Mouse (Mus musculus) C2C12 (cell line): Measurements from ENCODE around the gene Aagab. TPM values are rescaled to one million over a fixed set of nuclear protein-coding genes. Genes with fewer than 3 reads are reported as not detected.

ENCODE experiments used
- H3K27me3 ChIP-seq: one replicate; pipeline ENCODE4 v1.6.1; 2011; ENCODE audit not compliant: control insufficient read depth, insufficient read depth, insufficient read length
- H3K36me3 ChIP-seq: one replicate; pipeline ENCODE4 v1.6.1; 2011; ENCODE audit not compliant: control insufficient read depth, insufficient read depth
- H3K4me3 ChIP-seq: one replicate; pipeline ENCODE4 v1.5.1; 2011; ENCODE audit warnings: mild to moderate bottlenecking, control low read depth; ENCODE audit not compliant: poor library complexity, insufficient read depth, severe bottlenecking
- H3K79me2 ChIP-seq: one replicate; pipeline ENCODE4 v1.6.1; 2011; ENCODE audit not compliant: control insufficient read depth, insufficient read depth
- H3K79me3 ChIP-seq: one replicate; pipeline ENCODE4 v1.6.1; 2011; ENCODE audit warnings: low read depth, control low read depth
- H3ac ChIP-seq: one replicate; pipeline ENCODE3; 2011; ENCODE audit warnings: low read depth; ENCODE audit not compliant: control insufficient read depth, insufficient read length
- CEBPB ChIP-seq: IDR thresholded peaks from one replicate; pipeline ENCODE4 v1.6.1; 2011; ENCODE audit warnings: low read depth, mild to moderate bottlenecking, control low read depth, moderate library complexity
- CTCF ChIP-seq: IDR thresholded peaks from one replicate; pipeline ENCODE4 v1.5.1; 2011; ENCODE audit not compliant: control insufficient read depth, insufficient read depth, insufficient read length
- FOSL1 ChIP-seq: IDR thresholded peaks from one replicate; pipeline ENCODE4 v1.8.0; 2011; ENCODE audit warnings: mild to moderate bottlenecking, low read length; ENCODE audit not compliant: poor library complexity, insufficient read depth, severe bottlenecking
- MAX ChIP-seq: IDR thresholded peaks from one replicate; pipeline ENCODE4 v1.6.1; 2011; ENCODE audit warnings: mild to moderate bottlenecking, control low read depth
- MYOD1 ChIP-seq: IDR thresholded peaks from one replicate; pipeline ENCODE4 v1.6.1; 2011; ENCODE audit warnings: low read depth; ENCODE audit not compliant: control insufficient read depth, insufficient read length
- MYOG ChIP-seq: IDR thresholded peaks from one replicate; pipeline ENCODE4 v1.6.1; 2011; ENCODE audit not compliant: control insufficient read depth, insufficient read length; ENCODE audit errors: extremely low read depth
- USF1 ChIP-seq: IDR thresholded peaks from one replicate; pipeline ENCODE4 v1.6.1; 2011; ENCODE audit warnings: low read depth, mild to moderate bottlenecking, control low read depth, moderate library complexity
- polyA plus RNA-seq: library from polyadenylated mRNA; unstranded; fragments of >200 nt; fragmentation: generic; extraction: Trizol; gene quantifications from one replicate; pipeline ENCODE4 v1.2.1, GENCODE M21; 2012; ENCODE audit warnings: missing spikeins

Gene Aagab
- polyA plus RNA-seq, 1 experiment: 9.1 TPM

DNA sequence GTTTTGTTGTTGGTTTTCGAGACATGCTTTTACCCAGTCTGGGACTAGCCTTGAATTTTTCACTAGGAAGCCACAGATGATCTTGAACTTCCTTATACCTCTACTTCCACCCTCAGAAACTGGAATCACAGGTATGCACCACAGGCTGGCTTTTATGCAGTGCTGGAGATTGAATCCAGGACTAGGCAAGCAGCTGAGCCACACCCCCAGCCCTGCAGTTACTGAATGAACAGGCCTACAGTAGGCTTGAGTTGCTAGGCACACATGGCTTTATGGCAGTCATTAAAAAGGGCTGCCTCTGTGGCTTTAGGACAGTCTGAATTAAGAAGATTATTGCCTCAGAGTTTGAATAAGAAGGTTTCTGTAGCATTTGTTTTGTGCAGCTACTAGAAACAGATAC is 7.4 kb upstream of the Aagab start:
- H3K79me3 ChIP-seq: no peaks in the 10 kb centered on the region
- TF ChIP-seq FOSL1: no peak
- TF ChIP-seq MYOG: no peak
- no peak for TF ChIP-seq CEBPB
- TF ChIP-seq USF1: no peak
- no peak for TF ChIP-seq CTCF
- TF ChIP-seq MAX: no peak
- no peak for TF ChIP-seq MYOD1
- no peaks in the 10 kb centered on the region for H3K79me2 ChIP-seq
- H3K4me3 ChIP-seq: no peak overlapping the region
- no peaks in the 10 kb centered on the region for H3K36me3 ChIP-seq
- peaks cover 4% of the 10 kb centered on the region for H3K27me3 ChIP-seq
- no peak overlapping the region for H3ac ChIP-seq

DNA sequence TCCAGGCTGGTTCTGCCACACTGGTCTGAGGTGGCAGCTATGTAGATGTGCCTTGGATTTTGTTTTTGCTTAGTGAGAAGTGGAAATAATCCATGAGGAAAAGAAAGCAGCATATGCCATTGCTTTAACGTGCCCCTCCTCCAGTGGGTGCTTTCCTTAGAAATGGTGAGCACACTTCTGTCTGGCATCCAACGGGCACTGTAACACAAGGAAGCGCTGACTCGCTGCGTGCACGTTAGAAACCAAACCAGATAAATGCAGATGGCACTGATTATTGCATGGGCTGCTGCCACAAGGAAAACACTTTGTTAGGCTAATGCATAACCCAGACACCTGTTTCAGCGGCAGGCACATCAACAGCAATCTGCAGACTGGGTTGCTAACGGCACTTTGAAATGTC is 6.8 kb upstream of the Aagab start:
- no peak for TF ChIP-seq MYOD1
- TF ChIP-seq FOSL1: no peak
- TF ChIP-seq USF1: no peak
- TF ChIP-seq CEBPB: no peak
- no peak for TF ChIP-seq MAX
- TF ChIP-seq MYOG: no peak
- TF ChIP-seq CTCF: no peak
- Histone ChIP-seq H3K4me3 (no peak overlapping the region), H3K79me3 (no peaks in the 10 kb centered on the region), H3K27me3 (peaks cover 4% of the 10 kb centered on the region), H3ac (no peak overlapping the region), H3K36me3 (no peaks in the 10 kb centered on the region), H3K79me2 (no peaks in the 10 kb centered on the region)

DNA sequence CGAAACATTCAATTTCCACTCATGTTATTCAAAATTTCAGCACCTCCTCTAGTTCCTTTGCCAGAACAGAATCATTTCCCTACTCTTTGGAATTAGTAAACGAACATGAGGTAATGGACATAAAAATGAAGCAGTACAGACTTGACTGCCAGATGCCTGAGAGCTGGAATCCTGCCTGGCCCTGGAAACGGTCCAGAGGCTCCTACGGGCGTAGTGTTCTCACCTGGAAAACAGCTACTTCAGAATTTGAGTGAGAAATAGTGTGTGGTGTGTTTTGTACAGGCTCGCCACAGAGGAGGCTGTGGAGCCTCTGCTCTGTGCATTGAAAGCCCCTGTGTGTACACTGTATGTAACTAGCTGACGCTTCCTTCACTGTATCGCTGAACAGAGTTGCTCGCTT is 5.8 kb upstream of the Aagab start:
- Histone ChIP-seq H3K36me3 (no peaks in the 10 kb centered on the region), H3K27me3 (peaks cover 1% of the 10 kb centered on the region), H3K79me3 (no peaks in the 10 kb centered on the region), H3K79me2 (no peaks in the 10 kb centered on the region), H3K4me3 (no peak overlapping the region), H3ac (no peak overlapping the region)
- TF ChIP-seq FOSL1 (no peak), USF1 (no peak), MYOD1 (no peak)

DNA sequence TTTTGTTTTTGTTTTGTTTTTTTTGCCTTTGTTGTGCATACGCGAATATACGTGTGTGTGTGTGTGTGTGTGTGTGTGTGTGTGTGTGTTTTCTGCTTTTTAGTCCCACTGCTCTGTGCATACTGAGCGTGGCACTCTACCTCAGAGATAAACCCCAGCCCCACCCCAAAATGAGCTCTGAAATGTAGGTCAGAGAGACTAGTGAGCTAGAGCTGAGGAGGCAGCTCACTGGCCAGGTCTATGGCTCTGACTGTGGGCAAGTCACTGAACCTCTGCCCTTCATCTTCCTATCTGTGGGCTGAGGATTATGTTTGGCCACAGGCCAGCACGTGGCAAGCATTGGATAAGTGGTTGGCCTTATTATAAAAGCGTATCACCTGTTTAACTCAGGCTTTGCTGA is 1.4 kb downstream of the Aagab start:
- H3K79me3 ChIP-seq: peaks cover 39% of the 10 kb centered on the region
- H3K36me3 ChIP-seq: no peaks in the 10 kb centered on the region
- H3K27me3 ChIP-seq: no peaks in the 10 kb centered on the region
- H3ac ChIP-seq: no peak overlapping the region
- peak overlapping the region; percentile 71 for H3K4me3 ChIP-seq
- peaks cover 58% of the 10 kb centered on the region for H3K79me2 ChIP-seq
- TF ChIP-seq MYOD1 (no peak), CTCF (no peak)

DNA sequence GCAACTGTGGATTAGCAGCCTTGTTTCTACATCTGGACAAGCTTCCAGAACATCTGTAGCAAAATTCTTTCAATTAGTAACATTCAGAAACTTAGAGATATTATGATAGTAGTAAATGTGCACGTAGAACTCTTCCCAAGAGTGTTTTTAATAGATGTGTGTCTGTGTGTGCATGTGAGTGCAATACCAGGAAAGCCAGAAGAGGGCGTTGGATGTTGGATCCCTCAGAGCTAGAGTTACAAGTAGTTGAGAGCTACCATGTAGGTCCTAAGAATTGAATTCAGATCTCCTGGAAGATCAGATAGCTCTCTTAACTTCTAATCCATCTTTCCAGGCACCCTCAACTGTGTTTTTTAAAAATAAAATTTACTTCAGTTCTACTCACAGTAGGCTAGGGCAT is 4.1 kb downstream of the Aagab start:
- H3K79me2 ChIP-seq: peaks cover 76% of the 10 kb centered on the region
- peaks cover 52% of the 10 kb centered on the region for H3K79me3 ChIP-seq
- no peak overlapping the region for H3ac ChIP-seq
- TF ChIP-seq USF1 (no peak), CEBPB (no peak)
- no peak overlapping the region for H3K4me3 ChIP-seq
- no peaks in the 10 kb centered on the region for H3K27me3 ChIP-seq
- no peaks in the 10 kb centered on the region for H3K36me3 ChIP-seq

DNA sequence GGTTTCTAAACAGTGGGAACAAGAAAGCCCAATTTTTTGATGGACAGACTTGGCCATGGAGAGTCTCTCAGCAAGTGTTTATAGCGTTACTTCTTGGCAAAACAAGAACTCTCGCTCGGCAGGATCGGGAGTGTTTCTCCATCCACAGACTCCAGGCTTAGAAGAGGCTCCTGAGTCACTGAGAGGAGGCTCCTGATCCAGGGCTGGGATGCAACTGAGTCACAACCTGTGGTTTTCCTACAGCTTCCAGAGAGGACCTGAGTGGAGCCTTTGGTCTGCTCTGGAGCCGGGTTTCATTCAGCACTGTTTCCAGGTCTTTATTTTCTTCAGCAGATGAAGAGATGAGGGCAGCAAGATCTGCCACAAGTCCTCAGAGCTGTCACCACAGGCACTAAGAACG is 5.5 kb downstream of the Aagab start:
- no peak overlapping the region for H3K4me3 ChIP-seq
- no peaks in the 10 kb centered on the region for H3K36me3 ChIP-seq
- H3ac ChIP-seq: no peak overlapping the region
- no peaks in the 10 kb centered on the region for H3K27me3 ChIP-seq
- TF ChIP-seq MYOD1 (no peak), USF1 (no peak), CTCF (no peak), CEBPB (no peak), FOSL1 (no peak), MAX (no peak), MYOG (no peak)
- peaks cover 86% of the 10 kb centered on the region for H3K79me2 ChIP-seq
- peaks cover 63% of the 10 kb centered on the region for H3K79me3 ChIP-seq

DNA sequence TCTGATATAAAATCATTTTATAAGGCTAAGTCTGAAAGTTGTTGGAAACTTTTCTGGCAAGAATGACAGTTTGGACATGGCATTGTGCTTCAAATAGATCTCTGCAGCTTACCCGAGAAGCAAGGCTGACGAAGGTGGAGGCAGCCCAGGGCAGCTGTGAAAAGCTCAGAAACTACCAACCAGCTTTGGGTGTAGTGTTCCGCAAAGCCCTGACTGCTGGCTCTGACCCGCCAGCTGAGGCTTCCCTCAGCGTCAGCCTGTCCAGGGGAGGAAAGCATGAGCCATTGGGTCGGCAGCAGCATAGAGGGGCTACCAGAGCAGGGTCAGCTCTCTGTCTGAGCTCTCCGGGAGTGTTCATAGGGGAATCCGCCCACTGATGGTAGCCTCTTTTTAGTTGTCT is 6.8 kb downstream of the Aagab start:
- Histone ChIP-seq H3K79me2 (peaks cover 86% of the 10 kb centered on the region), H3K4me3 (no peak overlapping the region), H3K27me3 (no peaks in the 10 kb centered on the region), H3ac (no peak overlapping the region), H3K36me3 (no peaks in the 10 kb centered on the region), H3K79me3 (peaks cover 60% of the 10 kb centered on the region)
- no peak for TF ChIP-seq FOSL1
- TF ChIP-seq CEBPB: no peak
- no peak for TF ChIP-seq CTCF
- TF ChIP-seq MYOG: no peak
- TF ChIP-seq USF1: no peak
- TF ChIP-seq MYOD1: no peak
- no peak for TF ChIP-seq MAX
